Mouse (Mus musculus): ENCODE results near the gene Acyp1.

DNA sequence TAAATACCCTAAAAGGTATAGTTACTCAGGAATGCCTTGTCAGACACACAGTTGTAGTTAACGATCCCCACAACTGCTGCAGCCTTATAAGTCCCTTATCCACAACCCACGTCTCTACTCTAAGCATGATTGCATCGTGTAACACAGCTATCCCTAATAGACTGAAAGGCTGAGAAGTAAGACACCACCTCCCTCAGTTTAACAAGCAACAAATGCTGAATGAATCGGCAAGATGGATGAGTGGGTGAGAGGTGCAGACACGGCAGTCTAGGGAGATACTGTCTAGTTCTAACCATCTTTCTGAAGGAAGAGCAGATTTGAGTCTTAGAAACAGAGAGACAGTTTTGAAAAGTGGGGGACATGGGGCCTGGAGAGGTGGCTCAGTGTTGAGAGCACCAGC, 25.0 kb downstream of the Acyp1 start:
- TF ChIP-seq FLI1 (IDR thresholded peaks at IDR 0.05; ENCODE audit: low read length) = no peak
- no peak for TF ChIP-seq GATA1 (IDR thresholded peaks at IDR 0.05; ENCODE audit: borderline replicate concordance, low read length)
